Mouse (Mus musculus): Measurements from ENCODE around the gene Tmem213. TPM values are rescaled to one million over a fixed set of nuclear protein-coding genes. Genes with fewer than 3 reads are reported as not detected.

Tmem213 gene
- not detected in 4 replicates for total RNA-seq (2023)

GRCm38 (mm10) chr6:38109160-38109795 lies at the start of gene Tmem213:
TSS of gene Tmem213 (plus strand) at chr6:38109255.

GRCm38 (mm10) chr6:38124207-38124835 lies 15.3 kb downstream of the Tmem213 start, which contains the start of gene Atp6v0a4:
TSS of gene Atp6v0a4 (minus strand) at chr6:38124586.

Other genes with a start within 250 kb of the Tmem213 start
- gene Trim24, start 238.4 kb upstream of the Tmem213 start, total RNA-seq (2023): 89.6 to 98.1 TPM (median 90.6 TPM) in 4 replicates
- gene Svopl, start 62.3 kb upstream of the Tmem213 start, total RNA-seq (2023): 0.22 TPM in 1 of 4 replicates, not detected in the others
- gene Atp6v0a4, start 15.3 kb downstream of the Tmem213 start, total RNA-seq (2023): 1.8 to 3.5 TPM (median 2.3 TPM) in 4 replicates
- 0.06 to 0.21 TPM (median 0.13 TPM) in 4 replicates for gene D630045J12Rik, start 144.8 kb downstream of the Tmem213 start, total RNA-seq (2023)
- gene Zc3hav1l, start 190.0 kb downstream of the Tmem213 start, total RNA-seq (2023): 1.5 to 2.4 TPM (median 2.3 TPM) in 4 replicates
- gene Zc3hav1, start 245.3 kb downstream of the Tmem213 start, total RNA-seq (2023): 183 to 196 TPM (median 186 TPM) in 4 replicates